In the genomic region with DNA sequence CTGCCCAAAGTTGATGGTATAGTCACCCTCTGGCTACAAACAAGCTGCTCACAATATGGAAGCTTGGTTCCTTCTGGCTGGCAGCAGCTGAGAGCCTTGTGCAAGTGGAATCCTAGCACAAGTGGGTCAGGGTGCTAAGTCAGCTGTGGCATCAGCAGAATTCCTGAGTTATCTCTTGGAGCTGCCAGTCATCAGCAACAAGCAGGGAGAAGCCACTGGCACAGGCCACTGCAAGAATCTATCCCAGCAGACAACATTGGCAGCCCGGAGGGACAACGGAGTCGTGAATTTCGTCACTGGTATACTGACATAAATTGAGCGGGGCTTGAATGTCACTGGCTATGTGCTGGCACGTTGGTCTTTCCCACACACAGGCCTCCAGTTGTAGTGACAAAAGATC, we compare ENCODE assay signal across 13 mouse cellular contexts. TPM values are rescaled to one million over a fixed set of nuclear protein-coding genes. Genes with fewer than 3 reads are reported as not detected.
DNase-seq lines count a peak whose midpoint lies in the region.
"Had no signal": no experiment of that assay in that cellular context is flagged by ENCODE, and none has a peak within 500 bp of the region (broad histone marks: within the 10 kb centered on the region; RNA-seq: fewer than 3 reads in every experiment).

No protein-coding gene starts in this region.

- peak; percentile 11 for DNase-seq in gastrocnemius, postnatal 14 days
- no peak for DNase-seq in gastrocnemius, adult 8-10 months (ENCODE audit: low spot score in 2 of 2)
- peak; percentile 81 for DNase-seq in adipocyte (ENCODE audit: low spot score)
- peak; percentile 49 for DNase-seq in heart, adult 8-10 months (ENCODE audit: low spot score)
- DNase-seq in heart, postnatal 25 days (ENCODE audit: low spot score), result peak; percentile 17
- DNase-seq in T-cell, adult 2 months (ENCODE audit: low spot score), result no peak
- no peak for DNase-seq in thymus, postnatal 25 days
- no peak for DNase-seq in layer of hippocampus, adult 9-11 months
- DNase-seq: left cerebral cortex, postnatal 4 days; right cerebral cortex, postnatal 25 days; thymus, adult 2 months had no signal

- intact Hi-C loops in gastrocnemius, postnatal 14 days (cut with DNase I; ENCODE audit: low total_unique reads), result no loop called here
- intact Hi-C loops in heart, postnatal 25 days (cut with DNase I), result no loop called here

RNA-seq across cellular contexts. Expression of a gene that starts 12.6 kb away (rescaled TPM):
- total RNA-seq in gastrocnemius, postnatal 14 days (2021), result not detected
- not detected for total RNA-seq in gastrocnemius, adult 8-10 months (2022)
- total RNA-seq in heart, adult 8-10 months (2022), result not detected
- total RNA-seq in heart, postnatal 25 days (2021), result not detected
- total RNA-seq: hematopoietic stem cell, adult 5-6 weeks; megakaryocyte, adult 5-6 weeks had no signal

Comparison
In these comparisons a context has a peak if more than half of its experiments do, and no peak if none do; other contexts are left out.
1. DNase-seq: peak in gastrocnemius, postnatal 14 days (single experiment), adipocyte (single experiment), heart, adult 8-10 months (single experiment) and heart, postnatal 25 days (single experiment); none in gastrocnemius, adult 8-10 months (0 of 2), T-cell, adult 2 months (single experiment), thymus, postnatal 25 days (single experiment) and layer of hippocampus, adult 9-11 months (single experiment).